Mouse (Mus musculus) liver, adult 2 months (tissue): ENCODE measurements at regions not wholly inside any gene's neighbourhood (a gene's known extent, or its start where the extent isn't known, plus 50 kb on each side); places are given as distances from the start of the nearest gene placed in this dataset.

ENCODE experiments used
- DNase-seq: peaks from one replicate; pipeline ENCODE4 v3.0.0-alpha.2; 2011; ENCODE audit warnings: low read depth, low spot score; ENCODE audit errors: extremely low read depth
- H3K27ac ChIP-seq: fragments of 200-500 bp; replicated peaks from 2 replicates; pipeline ENCODE4 v1.5.1; 2012; ENCODE audit warnings: low read depth, mild to moderate bottlenecking, control low read depth, inconsistent platforms, low read length; ENCODE audit not compliant: insufficient read depth
- H3K27me3 ChIP-seq: fragments of 200-500 bp; 2 replicates; pipeline ENCODE4 v1.6.1; 2012; ENCODE audit warnings: mild to moderate bottlenecking, moderate library complexity, low read length, inconsistent platforms; ENCODE audit not compliant: control insufficient read depth, insufficient read depth
- H3K36me3 ChIP-seq: fragments of 200-500 bp; 2 replicates; pipeline ENCODE4 v1.6.1; 2012; ENCODE audit warnings: low read length, inconsistent platforms; ENCODE audit not compliant: control insufficient read depth, insufficient read depth
- H3K4me1 ChIP-seq: fragments of 200-500 bp; 2 replicates; pipeline ENCODE4 v1.6.1; 2011; ENCODE audit warnings: low read length; ENCODE audit not compliant: control insufficient read depth, insufficient read depth
- H3K4me3 ChIP-seq: fragments of 200-500 bp; 2 replicates; pipeline ENCODE4 v1.5.1; 2011; ENCODE audit warnings: low read depth, mild to moderate bottlenecking, control low read depth, low read length, moderate library complexity; ENCODE audit not compliant: insufficient read depth
- H3K79me2 ChIP-seq: fragments of 200-500 bp; 2 replicates; pipeline ENCODE4 v1.6.1; 2012; ENCODE audit warnings: inconsistent platforms, mild to moderate bottlenecking, low read length, moderate library complexity; ENCODE audit not compliant: control insufficient read depth, insufficient read depth
- H3K9ac ChIP-seq: fragments of 200-500 bp; 2 replicates; pipeline ENCODE4 v1.6.1; 2012; ENCODE audit warnings: low read depth, mild to moderate bottlenecking, control low read depth, inconsistent platforms, low read length
- CTCF ChIP-seq: fragments of 200-500 bp; IDR thresholded peaks from 2 replicates; pipeline ENCODE4 v1.5.1; 2011; ENCODE audit warnings: low read depth, low read length, control low read depth
- POLR2A ChIP-seq: fragments of 200-500 bp; IDR thresholded peaks from 2 replicates; pipeline ENCODE4 v1.6.1; 2011; ENCODE audit warnings: low read length, control low read depth; ENCODE audit not compliant: insufficient read depth; ENCODE audit errors: extremely low read depth
- WGBS: fragments of 180-500 bp; shearing (Covaris S2); methylation state at CpG from one replicate; pipeline ENCODE4 v1.1.7; 2018; 5-methylcytosine and 5-hydroxymethylcytosine counted together

DNA sequence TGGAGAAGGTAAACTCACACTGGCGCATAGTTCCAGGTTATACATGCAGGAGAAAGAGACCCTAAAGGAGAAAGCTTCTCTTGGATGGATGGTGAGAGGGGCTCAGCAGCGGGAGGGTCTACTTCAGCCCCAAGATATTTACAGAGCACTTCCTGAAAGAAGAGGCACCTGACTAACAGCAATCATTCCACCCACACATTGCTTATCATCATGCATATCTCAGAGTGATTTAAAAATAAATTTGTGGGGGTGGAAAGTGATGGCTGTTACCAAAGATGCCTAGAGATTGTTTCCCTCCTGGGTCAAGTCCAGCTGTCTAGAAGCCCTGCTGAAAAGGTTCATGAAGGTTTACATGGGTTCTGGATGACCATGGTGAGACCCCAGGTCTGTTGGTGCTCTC lies 184.4 kb upstream of the Sesn3 start:
- Histone ChIP-seq H3K9ac (no peak overlapping the region), H3K4me3 (no peak overlapping the region), H3K79me2 (no peaks in the 10 kb centered on the region), H3K27me3 (no peaks in the 10 kb centered on the region), H3K27ac (no peak overlapping the region), H3K36me3 (no peaks in the 10 kb centered on the region), H3K4me1 (0 out of 2 replicates have a peak, but pooled peaks cover 2% of the 10 kb centered on the region)
- TF ChIP-seq CTCF (no peak), POLR2A (no peak)
- 94% methylated on average over 2 of the region's 2 CpGs for WGBS
- DNase-seq: no peak

DNA sequence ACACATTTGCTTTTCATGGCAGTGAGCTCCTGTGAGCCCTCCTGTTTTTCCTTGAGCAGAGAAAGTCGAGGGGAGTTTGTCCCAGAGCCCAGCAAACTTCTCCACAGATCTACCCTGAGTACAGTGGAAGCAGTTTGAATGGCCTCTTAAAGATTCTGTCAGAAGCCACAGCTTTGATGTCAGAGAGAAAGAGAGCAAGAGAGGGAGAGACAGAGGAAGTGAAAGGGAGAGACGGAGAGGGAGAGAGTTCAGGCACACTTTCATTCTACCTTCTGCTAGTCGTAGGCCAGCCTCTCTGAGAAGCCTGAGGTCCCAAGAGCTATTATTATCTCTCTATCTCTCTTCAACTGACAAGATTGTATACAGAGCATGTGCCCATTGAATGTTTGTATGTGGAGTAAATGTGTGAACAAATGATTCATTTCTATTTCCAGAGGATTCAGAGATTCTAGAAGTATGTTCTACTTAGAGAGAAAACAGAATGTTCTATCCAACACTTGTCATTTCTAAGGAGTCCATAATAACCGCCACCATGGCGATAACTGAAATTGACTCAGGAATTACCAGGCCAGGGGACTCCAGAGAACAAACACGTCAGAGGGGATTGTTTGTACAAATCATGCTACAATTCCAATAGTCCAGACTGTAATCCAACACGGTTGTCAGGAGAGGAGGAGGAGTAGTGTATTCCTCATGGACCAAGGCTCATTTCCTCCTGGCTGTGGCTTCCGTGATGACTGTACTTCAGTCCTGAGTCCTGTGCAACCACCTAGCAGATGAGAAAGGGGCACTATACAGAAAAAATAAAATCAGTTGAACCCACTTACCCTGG lies 183.6 kb upstream of the Sesn3 start:
- no peak for TF ChIP-seq POLR2A
- no peak for TF ChIP-seq CTCF

DNA sequence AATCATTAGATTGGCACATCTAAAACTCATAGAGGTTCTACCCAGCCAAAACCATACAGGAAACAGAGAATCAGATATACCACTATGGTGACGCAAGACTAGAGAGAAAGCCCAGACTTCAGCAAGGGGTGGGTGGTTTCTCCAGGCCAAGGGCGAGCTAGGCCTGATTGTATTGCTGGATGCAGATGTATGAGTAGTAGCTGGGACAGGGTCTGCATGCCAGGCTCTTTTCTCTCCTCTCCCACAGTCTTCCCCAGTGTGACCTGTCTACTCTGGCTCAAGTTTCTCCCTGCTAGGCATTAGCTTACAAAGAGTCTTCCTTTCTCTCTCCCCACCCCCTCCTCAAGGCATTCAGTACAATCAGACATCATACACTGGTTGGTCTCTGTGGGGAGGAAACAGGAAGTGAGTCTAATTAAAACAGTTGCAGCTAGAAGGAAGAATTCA lies 181.8 kb upstream of the Sesn3 start:
- DNase-seq: peak; percentile 9
- WGBS: 89% methylated on average over 2 of the region's 2 CpGs
- Histone ChIP-seq H3K27ac (no peak overlapping the region), H3K79me2 (no peaks in the 10 kb centered on the region), H3K4me1 (0 out of 2 replicates have a peak, but pooled peaks cover 2% of the 10 kb centered on the region), H3K36me3 (no peaks in the 10 kb centered on the region), H3K9ac (no peak overlapping the region), H3K27me3 (no peaks in the 10 kb centered on the region), H3K4me3 (no peak overlapping the region)
- no peak for TF ChIP-seq POLR2A
- TF ChIP-seq CTCF: no peak

More for the DNA sequence above, 183.6 kb upstream of the Sesn3 start:
- Histone ChIP-seq H3K4me3 (no peak overlapping the region), H3K36me3 (no peaks in the 10 kb centered on the region), H3K9ac (no peak overlapping the region), H3K79me2 (no peaks in the 10 kb centered on the region), H3K4me1 (0 out of 2 replicates have a peak, but pooled peaks cover 2% of the 10 kb centered on the region), H3K27me3 (no peaks in the 10 kb centered on the region), H3K27ac (no peak overlapping the region)
- 75% methylated on average over 8 of the region's 8 CpGs for WGBS
- DNase-seq: no peak

DNA sequence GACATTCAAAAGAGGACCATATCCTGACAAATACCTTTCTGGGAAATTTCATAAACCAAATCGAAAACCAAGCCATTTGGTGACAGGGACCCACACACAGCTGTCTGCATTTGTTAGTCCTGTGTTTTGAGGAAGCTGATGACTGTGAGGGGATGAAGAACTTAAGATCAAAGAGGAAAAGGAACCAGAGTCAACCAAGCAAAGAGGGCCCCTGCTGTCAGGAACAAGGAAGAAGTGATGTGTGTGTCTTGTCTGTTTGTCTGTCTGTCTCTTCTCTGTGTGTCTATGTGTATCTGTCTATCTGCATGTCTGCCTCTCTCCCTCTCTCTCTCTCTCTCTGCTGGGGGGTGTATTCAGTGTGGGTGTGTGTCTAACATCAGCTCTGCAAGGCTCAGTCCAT lies 171.3 kb upstream of the Sesn3 start:
- no peak overlapping the region for H3K27ac ChIP-seq
- no peaks in the 10 kb centered on the region for H3K27me3 ChIP-seq
- no peak for DNase-seq
- H3K4me3 ChIP-seq: no peak overlapping the region
- no peak overlapping the region for H3K9ac ChIP-seq
- TF ChIP-seq POLR2A (no peak), CTCF (no peak)
- 86% methylated on average over 1 of the region's 1 CpGs for WGBS
- H3K79me2 ChIP-seq: no peaks in the 10 kb centered on the region
- H3K36me3 ChIP-seq: no peaks in the 10 kb centered on the region
- no peaks in the 10 kb centered on the region for H3K4me1 ChIP-seq

DNA sequence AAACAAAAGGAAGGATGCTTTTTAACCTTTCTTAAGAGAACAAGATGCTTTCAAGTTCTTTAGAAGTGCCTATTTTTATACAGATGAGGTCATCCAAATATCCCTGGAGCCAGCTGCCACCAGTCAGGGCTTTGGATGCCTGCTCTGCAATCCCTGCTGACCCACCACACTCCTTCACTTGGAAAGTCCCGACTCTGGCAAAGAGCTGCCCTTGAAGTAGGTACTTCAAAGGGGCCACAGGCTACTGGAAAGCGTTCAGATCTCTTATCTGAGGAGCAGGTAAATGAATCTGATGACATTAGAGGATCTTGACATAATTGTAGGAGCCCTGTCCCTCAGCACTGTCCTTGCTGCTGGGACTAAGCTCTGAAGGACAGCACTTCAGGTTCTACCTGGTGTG lies 169.9 kb upstream of the Sesn3 start:
- DNase-seq: no peak
- H3K27ac ChIP-seq: no peak overlapping the region

DNA sequence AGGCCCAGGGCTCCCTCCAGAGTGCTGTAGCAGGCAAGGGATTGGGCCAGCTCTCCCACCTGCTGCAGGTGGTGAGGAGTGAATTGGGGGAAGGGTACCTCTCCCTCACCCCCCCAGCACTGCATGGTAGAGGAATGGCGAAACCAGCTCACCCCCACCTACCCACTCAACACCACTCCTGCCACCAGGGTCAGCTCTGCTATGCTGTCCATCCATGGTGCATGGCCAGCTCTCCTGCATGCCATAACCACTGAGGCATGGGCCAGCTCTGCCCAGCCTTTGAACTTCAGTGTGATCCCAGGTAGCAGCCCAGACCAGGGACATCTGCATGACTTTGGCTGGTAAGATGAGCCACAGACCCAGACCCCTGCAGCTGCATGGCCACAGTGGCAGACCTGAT lies 168.5 kb upstream of the Sesn3 start:
- no peak for DNase-seq
- TF ChIP-seq CTCF (no peak), POLR2A (no peak)
- no peak overlapping the region for H3K4me3 ChIP-seq
- H3K27ac ChIP-seq: no peak overlapping the region
- WGBS: 100% methylated on average over 1 of the region's 1 CpGs
- no peaks in the 10 kb centered on the region for H3K36me3 ChIP-seq
- H3K27me3 ChIP-seq: no peaks in the 10 kb centered on the region
- no peaks in the 10 kb centered on the region for H3K4me1 ChIP-seq
- no peaks in the 10 kb centered on the region for H3K79me2 ChIP-seq
- no peak overlapping the region for H3K9ac ChIP-seq

More for the DNA sequence above, 169.9 kb upstream of the Sesn3 start:
- Histone ChIP-seq H3K9ac (no peak overlapping the region), H3K79me2 (no peaks in the 10 kb centered on the region), H3K4me3 (no peak overlapping the region), H3K27me3 (no peaks in the 10 kb centered on the region), H3K4me1 (no peaks in the 10 kb centered on the region), H3K36me3 (no peaks in the 10 kb centered on the region)
- TF ChIP-seq POLR2A: no peak
- no peak for TF ChIP-seq CTCF
- 46% methylated on average over 2 of the region's 2 CpGs for WGBS
